Mouse (Mus musculus): ENCODE results near the gene Rgr.
"Not testable (repeated sequence)": the region's sequence is repeated elsewhere in the genome, so short reads cannot be mapped to it uniquely, and the experiment has no call there.

The Rgr gene

GRCm38 (mm10) chr14:37000780-37001179, 48.0 kb downstream of the Rgr start:
- not testable (repeated sequence) for DNase-seq (ENCODE audit: low read depth)

- no peak for DNase-seq (ENCODE audit: low read depth)
Measured at GRCm38 (mm10) chr14:36989784-36990183, 59.0 kb downstream of the Rgr start.

GRCm38 (mm10) chr14:36985693-36986092, 63.1 kb downstream of the Rgr start:
- DNase-seq (ENCODE audit: low read depth) = no peak
